Mouse (Mus musculus): Measurements from ENCODE around the gene Hist3h2a.
"Not testable (repeated sequence)": the region's sequence is repeated elsewhere in the genome, so short reads cannot be mapped to it uniquely, and the experiment has no call there.

Gene Hist3h2a

DNA sequence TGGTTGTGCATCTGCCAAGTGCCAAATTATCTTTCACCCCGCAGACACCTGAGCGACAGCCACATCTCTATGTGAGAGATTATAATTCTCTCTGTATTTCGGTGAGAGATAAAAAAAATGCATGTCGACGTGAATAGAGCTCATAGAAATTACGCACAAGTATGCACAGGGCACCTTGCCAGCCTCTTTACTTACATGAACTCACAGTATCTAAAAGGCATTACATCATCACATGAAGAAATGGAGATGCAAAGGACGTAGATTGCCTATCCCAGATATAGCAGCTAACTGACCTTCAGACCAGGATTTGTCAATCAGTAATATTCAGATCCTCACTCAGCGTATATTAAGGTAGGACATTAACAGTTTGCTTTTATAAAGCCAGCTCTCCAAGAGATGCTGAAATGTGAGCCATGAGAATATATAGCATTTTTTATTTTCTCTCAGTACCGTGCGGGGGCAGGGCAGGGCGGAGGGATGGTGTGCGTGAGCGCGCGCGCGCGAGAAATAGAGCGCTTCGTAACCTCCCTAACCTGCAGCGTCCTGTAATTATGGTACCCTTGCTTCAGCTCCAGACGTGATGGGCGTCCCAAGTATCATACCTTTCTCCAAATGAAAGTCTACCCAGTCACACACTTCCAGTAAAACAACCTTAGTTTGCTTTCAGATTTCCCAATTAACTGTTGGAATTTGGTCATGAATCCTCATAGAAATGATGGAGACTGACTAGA is 6.5 kb upstream of the Hist3h2a start:
- DNase-seq (ENCODE audit: low spot score in 2 of 2): no peak

DNA sequence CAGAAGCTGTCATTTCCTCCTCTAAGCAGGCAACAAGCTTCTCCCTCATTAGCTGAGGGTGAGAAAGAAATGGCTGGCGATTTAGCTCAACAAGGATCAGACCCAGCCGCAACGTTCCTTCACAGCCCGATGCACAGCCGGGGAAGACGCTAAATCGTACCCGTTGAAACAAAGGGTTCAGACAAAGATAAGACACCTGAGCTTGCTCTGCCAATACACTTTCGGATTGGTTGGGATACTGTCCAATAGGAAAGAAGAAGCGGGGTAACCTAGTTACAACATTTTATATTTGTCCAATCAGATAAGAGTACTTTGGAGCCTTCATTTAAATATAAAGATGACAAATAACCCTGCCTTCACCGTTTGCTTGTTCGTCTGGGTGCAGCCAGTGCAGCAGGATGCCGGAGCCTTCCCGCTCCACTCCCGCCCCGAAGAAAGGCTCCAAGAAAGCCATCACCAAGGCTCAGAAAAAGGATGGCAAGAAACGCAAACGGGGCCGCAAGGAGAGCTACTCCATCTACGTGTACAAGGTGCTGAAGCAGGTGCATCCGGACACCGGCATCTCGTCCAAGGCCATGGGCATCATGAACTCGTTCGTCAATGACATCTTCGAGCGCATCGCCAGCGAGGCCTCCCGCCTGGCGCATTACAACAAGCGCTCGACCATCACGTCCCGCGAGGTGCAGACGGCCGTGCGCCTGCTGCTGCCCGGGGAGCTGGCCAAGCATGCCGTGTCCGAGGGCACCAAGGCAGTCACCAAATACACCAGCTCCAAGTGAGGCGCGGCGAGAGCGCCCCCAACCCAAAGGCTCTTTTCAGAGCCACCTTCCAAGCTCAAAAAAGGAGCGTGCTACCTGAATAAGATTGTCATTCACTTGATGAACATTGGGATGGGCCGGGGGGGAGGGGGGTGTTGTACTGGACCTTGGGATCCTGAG is 5.7 kb upstream of the Hist3h2a start, which contains the start of gene Hist3h2ba:
Hist3h2ba (plus strand) TSS at position 379 of the 938 bp plus-strand sequence.
- peak in 1 of 2 experiments; percentile 29 for DNase-seq (ENCODE audit: low spot score in 2 of 2)

DNA sequence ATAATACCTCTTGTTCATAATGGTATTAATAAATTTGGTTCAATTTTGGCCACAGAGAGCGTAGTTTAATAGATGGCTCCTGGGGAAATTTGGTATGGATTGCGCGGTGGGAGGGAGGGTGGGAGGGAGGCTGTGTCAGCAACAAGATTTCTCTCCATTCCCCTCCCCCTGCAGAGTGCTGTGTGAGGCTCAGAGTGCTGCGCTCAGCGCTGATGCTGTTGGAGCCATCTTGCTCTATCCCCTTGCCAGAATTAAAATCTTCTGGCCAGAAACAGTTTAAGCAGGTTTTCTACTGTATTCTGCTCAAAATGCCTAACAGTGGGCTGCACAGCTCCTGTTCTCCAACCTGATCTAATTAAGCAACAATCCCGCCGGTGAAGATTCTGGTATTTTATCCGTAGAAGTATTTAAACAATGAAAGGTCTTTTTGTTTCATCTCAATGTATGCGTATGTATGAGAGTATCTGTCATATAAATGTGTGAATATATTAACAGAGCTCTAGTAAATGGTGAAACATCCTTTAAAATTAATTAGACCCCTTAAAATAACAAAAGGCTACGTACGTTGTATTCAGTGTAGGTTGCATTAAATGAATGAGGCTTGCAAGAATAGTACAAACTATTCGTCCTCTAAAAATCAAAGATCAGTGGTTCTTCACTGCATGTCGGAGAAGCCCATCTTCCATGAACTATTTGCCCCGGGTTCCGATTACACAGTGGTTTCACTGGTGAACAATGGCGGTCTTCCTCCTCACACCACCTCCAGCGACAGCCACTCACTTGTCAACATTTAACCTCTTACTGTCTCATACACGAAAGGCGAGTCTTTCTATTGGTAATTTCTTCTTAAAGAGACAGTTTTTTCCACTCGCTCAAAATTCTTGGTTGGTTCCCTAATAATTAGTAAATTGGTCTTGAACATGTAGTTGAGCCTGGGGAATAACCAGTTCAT is 4.7 kb upstream of the Hist3h2a start:
- no peak for DNase-seq (ENCODE audit: low spot score in 2 of 2)

DNA sequence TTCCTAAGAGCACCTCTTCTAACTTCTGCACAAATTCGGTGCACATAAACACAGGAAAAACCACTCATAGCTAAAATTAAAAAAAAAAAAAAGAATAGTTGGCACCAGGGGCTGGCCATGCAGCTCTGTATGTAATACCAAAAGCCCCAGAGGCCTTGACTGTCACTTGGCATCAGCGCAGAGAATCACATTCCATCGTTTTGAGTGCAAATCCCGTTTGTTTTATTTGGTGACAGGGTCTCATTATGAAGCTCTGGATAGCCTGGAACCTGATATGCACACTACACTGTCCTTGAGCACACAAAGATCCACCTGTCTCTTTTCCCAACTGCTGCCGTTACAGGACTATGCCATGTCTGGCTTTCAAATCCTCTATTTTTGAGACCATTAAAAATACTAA is 3.3 kb upstream of the Hist3h2a start:
- DNase-seq (ENCODE audit: low spot score in 2 of 2): no peak

DNA sequence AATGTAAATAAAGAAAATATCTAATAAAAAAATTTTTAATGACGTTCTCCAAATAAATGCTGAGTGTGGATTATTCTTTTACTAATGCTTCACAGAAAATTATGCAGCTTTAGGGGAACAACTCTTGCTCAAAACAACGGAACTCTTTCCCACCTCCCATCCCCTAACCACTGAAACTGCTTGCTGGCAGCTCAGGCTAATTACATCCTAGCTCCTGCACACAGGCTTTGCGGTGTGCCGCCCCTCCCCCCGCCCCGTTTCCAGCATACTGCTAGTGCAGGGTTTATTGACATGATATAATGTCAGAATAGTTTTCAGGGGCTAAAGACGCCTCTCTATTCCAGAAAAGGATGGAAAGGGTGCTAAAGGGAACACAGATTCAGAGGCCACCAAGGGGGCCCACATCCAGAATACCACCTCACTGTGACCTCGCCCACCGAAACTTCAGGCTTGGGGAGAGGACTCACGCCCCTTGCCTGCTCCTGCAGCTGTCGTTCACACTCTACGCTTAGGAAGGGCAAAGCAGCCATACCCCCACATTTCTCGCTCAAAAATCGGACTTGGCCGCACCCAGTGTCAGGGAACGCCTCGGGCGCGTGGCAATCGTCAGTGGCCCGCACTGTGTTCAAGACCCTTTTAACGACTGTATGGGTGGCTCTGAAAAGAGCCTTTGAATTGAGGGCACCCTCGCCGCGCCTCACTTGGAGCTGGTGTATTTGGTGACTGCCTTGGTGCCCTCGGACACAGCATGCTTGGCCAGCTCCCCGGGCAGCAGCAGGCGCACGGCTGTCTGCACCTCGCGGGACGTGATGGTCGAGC is 925 bp upstream of the Hist3h2a start:
- DNase-seq (ENCODE audit: low spot score in 2 of 2): no peak

DNA sequence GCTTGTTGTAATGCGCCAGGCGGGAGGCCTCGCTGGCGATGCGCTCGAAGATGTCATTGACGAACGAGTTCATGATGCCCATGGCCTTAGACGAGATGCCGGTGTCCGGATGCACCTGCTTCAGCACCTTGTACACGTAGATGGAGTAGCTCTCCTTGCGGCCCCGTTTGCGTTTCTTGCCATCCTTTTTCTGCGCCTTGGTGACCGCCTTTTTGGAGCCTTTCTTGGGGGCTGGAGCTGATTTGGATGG is 390 bp upstream of the Hist3h2a start:
- DNase-seq (ENCODE audit: low spot score in 2 of 2): not testable (repeated sequence)

DNA sequence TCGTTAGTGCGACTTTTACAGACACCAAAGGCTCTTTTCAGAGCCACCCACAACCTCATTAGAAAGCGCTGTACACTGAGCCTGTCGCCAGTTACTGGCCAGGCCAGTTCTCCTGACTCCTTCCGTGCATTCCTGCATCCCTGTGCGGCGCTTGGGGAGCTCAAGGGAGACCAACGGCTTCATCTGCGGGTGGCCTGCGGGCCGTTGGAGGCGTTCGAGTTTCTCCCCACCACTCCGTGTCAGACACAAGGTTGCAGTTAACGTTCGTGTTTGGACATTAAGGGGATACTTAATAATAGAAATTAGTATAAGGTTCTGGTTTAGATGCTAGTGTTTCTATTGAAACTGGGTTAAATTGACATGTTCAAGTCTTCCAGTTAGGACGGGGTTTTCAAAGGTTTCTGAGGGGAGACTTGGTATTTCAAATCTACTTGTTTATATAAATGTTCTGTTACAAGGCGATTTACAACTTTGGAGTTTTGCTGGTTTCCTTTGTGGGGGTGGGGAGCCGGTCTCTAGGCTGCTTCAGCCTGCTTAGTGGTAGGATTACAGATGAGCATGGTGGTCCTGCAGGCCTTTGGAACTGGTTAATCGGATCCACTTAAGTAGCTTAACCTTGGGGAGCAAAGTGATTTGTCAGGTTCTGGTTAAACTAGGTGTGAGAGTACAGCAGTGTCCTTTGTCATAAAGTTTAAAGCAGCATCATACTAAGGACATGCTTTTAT is 820 bp downstream of the Hist3h2a start:
- no peak for DNase-seq (ENCODE audit: low spot score in 2 of 2)

DNA sequence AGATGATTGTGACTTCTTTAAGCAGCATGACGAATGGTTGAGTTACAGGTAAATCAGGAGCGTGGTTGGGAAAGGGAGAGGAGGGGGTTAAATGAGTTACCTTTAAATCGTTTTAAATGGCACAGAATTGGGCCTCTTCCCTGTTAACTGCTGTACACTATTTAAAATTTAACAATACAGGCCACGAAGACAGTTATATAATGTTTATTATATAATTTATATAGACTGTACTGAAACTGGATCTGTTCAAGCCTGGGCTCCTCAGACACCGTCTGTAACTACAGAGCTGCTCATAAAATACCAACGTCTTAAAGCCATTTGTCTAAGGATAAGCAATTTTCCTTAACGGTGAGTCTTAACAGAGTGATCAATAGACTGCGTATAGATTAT is 1.4 kb downstream of the Hist3h2a start:
- no peak for DNase-seq (ENCODE audit: low spot score in 2 of 2)

DNA sequence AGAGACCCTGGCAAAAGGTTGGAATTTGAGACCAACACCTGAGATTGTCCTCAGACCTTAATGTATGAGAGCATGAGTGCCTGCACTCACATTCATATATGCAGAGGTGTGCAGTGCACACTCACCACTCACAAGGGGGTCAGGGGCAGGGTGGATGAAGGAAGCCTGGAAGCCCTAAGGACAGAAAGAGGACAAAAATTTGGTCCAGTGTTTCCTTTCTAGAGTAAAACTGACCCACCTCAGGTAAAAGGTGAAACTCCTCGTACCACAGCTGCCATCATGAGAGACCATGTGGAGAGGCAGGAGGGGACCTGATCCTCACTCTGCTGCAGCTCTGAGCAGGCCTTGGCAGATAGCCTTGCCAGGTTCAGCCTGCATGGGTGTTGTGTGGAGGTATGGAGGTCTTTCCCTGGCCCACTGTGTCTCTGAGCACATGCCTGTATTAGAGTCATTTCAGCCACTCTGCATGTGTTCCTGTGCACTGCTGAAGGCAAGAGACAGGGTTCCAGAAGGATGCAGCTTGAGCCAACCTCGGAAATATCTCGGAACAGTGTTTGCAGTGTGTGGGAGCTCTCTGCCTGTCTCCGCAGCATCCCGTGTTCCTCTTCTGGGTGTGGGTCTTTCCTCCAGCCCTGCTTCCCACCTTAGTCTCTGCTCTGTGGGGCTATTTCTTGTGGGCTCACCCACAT is 2.9 kb downstream of the Hist3h2a start:
- no peak for DNase-seq (ENCODE audit: low spot score in 2 of 2)

DNA sequence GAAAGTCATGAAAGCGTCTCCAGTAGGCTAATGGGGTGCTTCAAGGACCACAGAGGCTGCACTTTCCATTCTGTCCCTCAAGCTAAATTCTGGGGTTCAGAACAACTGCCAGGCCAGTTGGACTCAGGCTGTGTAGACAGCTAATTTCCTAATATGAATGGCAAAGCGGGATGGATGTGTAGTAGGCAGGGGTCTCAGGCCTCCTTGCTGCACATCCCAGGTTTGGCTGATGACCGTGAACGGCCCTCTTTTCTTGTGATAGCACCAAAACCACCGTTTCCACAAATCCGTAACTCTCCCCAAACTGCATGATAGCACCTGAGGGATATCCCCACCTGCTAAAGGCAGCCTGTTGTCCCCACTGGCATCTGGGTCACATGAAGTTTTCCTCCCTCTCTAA is 4.1 kb downstream of the Hist3h2a start:
- DNase-seq (ENCODE audit: low spot score in 2 of 2): no peak

DNA sequence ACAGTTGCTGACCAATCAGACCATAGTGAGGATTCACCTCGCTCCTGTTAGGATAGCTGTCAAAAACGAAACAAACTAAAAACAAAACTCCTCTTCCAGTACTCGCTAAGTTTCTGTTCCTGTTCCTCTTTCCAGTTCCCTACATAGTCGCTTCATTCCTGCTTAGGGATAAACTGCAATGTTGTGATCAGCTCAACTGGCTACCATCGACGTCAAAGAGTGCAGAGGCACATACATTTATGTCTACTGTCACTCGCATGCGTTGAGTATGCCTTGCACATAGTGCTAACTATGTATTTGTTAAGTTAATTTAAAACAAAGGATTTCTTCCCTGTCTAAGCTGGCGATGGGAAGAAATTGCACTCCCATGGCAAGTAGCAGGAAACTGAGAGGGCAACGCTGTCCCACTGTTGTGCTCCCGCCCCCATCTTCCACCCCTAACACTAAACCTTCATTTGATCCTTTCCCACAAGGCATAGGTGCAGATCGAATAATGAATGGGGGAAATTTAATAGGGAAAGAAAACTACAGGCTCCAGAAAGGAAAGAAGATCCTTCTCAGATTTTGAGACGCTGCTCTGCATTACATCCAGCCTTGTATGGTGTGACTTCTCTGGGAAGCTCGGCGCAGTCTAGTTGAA is 4.8 kb downstream of the Hist3h2a start:
- DNase-seq (ENCODE audit: low spot score in 2 of 2): no peak

DNA sequence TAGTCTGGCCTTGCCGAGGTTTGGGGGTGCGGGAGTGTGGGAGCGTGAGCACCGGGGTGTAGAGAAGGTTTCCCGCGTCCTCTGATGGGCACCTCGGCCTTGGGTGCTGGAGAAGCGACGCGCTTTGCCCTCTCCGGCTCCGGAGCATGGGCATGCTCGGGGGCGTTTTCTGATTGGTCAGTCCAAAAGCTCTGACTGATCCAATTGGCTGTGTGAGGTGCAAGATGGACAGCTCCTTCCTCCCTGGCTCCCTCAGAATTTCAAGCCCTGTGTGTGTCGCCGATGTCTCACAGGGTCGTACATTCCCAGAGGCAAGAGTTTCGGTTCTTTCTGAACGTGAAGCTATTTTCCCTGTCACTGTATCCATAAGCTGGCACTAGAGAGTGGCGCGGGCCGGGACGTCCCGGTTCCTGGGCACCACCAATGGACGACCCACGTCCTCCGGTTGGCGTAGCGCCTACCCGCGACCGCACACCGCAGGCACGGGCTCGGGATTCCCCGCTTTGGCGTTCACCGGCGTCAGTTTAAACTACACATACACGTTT is 5.5 kb downstream of the Hist3h2a start:
- DNase-seq (ENCODE audit: low spot score in 2 of 2): peak; percentile 53 to 75

DNA sequence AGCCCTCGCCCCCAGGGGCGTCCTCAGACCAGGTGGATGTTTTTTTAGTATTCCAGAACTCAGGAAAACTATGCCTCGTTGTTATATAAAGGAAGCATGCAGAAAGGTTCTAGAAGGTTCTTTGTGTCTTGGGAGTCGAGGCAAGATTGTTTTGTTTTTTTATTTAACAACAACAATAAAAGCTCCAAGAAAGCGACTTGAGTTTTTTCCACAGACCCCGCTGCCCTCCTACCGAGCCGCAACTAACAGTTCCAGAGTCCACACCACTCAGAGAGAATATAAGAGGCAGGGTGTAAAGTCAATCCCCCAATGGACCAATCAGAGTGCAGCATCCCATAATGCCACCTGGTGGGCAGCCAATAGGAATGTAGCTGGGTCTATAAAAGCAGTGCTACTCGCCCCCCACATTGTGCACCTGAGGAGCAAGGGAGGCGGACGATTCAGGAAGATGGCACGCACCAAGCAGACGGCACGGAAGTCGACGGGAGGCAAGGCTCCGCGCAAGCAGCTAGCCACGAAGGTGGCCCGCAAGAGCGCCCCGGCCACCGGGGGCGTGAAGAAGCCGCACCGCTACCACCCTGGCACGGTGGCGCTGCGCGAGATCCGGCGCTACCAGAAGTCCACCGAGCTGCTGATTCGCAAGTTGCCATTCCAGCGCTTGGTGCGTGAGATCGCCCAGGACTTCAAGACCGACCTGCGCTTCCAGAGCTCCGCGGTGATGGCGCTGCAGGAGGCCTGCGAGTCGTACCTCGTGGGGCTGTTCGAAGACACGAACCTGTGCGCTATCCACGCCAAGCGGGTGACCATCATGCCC is 7.1 kb downstream of the Hist3h2a start:
- no peak for DNase-seq (ENCODE audit: low spot score in 2 of 2)

DNA sequence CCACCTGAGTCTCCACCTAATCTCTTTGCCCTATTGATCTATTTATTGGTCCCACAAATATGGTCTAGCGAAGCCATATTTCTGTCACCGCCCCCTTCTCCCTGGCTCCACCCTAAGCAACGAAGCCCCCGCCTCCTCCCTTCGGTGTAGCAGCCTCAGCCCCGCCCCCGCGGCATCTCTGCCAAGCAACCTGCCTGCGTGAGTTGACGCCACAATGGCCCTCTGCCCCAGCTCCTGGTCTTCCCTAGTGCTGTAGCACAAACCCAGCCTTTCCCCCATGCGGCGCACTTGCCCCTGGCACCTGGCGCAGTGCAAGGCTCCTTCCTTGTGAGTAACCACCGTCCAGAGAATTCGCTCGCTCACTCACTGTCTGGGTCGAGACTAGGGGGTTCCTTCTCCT is 9.1 kb downstream of the Hist3h2a start:
- DNase-seq (ENCODE audit: low spot score in 2 of 2): no peak

DNA sequence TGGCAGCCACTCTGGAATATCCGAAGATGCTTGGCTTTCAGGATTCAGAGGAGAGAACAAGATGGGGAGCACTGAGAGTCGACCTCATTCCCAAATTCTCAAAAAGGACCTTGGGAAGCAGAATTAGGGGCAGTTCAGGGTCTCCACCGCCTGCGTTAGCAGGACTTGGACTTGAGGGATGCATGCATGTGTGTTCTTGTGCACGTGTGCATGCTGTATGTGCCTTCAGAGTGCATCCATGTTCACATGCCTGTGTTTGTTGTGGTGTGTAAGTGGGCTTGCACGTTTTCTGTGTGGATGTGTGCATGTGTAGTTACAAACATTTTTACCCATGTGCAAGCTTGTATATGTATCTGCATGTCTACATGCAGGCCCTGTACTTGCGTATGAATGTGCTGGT is 9.7 kb downstream of the Hist3h2a start:
- DNase-seq (ENCODE audit: low spot score in 2 of 2): no peak

DNA sequence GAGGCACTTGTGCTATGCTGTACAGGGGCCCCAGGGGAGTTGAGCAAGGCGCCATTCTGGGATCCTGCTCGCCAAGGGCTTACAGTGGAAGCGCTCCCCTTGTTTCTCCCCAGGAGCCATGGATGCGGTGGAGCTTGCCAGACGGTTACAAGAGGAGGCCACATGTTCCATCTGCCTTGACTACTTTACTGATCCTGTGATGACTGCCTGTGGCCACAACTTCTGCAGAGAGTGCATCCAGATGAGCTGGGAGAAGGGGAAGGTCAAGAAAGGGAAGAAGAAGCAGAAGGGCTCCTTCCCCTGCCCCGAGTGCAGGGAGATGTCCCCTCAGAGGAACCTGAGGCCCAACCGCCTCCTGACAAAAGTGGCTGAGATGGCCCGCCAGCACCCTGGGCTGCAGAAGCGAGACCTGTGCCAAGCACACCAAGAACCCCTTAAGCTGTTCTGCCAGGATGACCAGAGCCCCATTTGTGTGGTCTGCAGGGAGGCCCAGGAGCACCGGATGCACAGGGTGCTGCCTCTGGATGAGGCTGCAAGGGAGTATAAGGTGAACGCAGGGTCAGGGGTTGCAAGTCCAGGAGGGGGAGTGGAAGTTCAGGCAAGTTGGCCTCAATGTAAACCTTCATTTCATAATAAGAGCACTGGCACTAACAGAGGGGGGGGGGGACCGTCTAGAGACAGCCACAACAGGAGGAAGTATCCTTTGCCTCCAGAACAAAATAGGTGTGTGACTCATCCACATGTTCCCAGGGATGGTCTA is 10.7 kb downstream of the Hist3h2a start:
- DNase-seq (ENCODE audit: low spot score in 2 of 2): no peak

DNA sequence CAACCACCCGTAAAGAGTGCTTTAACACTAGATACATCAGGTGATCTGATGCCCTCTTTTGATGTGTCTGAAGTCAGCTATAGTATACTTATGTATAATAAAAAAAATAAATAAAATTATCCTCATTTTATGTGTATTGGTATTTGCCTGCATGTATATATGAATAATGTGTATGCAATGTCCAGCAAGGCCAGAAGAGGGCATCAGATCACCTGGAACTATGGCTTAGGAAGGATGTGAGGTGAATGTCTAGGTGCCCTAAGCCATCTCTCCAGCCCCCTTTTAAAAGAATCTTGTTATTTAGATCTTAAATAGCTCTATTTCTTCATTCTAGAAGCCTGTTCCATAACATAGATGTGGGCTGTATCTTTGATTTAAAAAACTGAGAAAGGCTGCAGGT is 12.9 kb downstream of the Hist3h2a start:
- no peak for DNase-seq (ENCODE audit: low spot score in 2 of 2)

DNA sequence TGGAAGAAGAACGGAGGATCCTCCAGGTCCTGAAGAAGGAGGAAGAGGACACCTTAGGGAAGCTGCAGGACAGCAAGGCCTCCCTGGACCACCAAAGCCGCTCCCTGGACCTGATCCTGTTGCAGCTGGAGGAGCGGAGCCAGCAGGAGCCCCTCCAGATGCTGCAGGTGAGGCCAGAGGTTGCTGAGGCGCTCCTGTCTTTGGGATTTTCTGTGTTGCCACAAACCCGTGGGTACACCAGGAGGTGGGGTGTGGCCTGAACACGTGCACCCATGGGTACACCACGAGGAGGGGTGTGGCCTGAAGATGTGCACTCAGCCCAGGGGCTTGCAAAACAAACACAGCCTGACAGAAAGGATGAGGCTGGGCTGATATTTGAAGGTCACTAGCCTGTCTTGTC is 14.1 kb downstream of the Hist3h2a start:
- no peak for DNase-seq (ENCODE audit: low spot score in 2 of 2)

Measured in urinary bladder, postnatal 36 days (tissue).